Mouse (Mus musculus): ENCODE results near the gene Slc25a11. TPM values are rescaled to one million over a fixed set of nuclear protein-coding genes. Genes with fewer than 3 reads are reported as not detected.
A peak's percentile ranks its signal among the peaks of the same experiment; 100 is the strongest.

The Slc25a11 gene
- polyA plus RNA-seq, 1 experiment from 2014 or later, result 143 TPM

GRCm38 (mm10) chr11:70626877-70627276, 20.4 kb downstream of the Slc25a11 start:
- Histone ChIP-seq H3K9ac (replicated peaks) (no peak overlapping the region), H3K4me3 (ENCODE audit: low read depth, low read length) (no peak overlapping the region), H3K4me2 (ENCODE audit: low read depth, low read length) (no peak overlapping the region), H3K9me3 (ENCODE audit: low read length) (no peaks in the 10 kb centered on the region), H3K4me1 (ENCODE audit: insufficient read depth) (peaks cover 9% of the 10 kb centered on the region), H3K27me3 (ENCODE audit: insufficient read depth, low read length) (no peaks in the 10 kb centered on the region), H3K36me3 (replicated peaks; ENCODE audit: insufficient read depth, low read length) (no peaks in the 10 kb centered on the region), H3K27ac (ENCODE audit: low read depth) (0 out of 2 replicates have a peak overlapping the region, but pooled peaks have one; percentile 25)
- 61% methylated on average over 4 of the region's 4 CpGs for WGBS (ENCODE audit: insufficient replicate concordance)
- peak; percentile 50; the same call in 1 of the 2 replicates for ATAC-seq
- DNase-seq, result no peak
- no peak for TF ChIP-seq EP300 (IDR thresholded peaks at IDR 0.05; ENCODE audit: low read depth)
- TF ChIP-seq CTCF (IDR thresholded peaks at IDR 0.05; ENCODE audit: low read depth), result no peak

GRCm38 (mm10) chr11:70625473-70625872, 21.8 kb downstream of the Slc25a11 start:
- 29% methylated on average over 4 of the region's 4 CpGs for WGBS (ENCODE audit: insufficient replicate concordance)
- TF ChIP-seq CTCF (IDR thresholded peaks at IDR 0.05; ENCODE audit: low read depth), result peak; percentile 77
- no peak for TF ChIP-seq EP300 (IDR thresholded peaks at IDR 0.05; ENCODE audit: low read depth)
- DNase-seq (peak; percentile 80), ATAC-seq (no peak)
- H3K4me2 ChIP-seq (ENCODE audit: low read depth, low read length), result no peak overlapping the region
- no peaks in the 10 kb centered on the region for H3K27me3 ChIP-seq (ENCODE audit: insufficient read depth, low read length)
- no peak overlapping the region for H3K9ac ChIP-seq (replicated peaks)
- H3K4me3 ChIP-seq (ENCODE audit: low read depth, low read length), result no peak overlapping the region
- H3K36me3 ChIP-seq (replicated peaks; ENCODE audit: insufficient read depth, low read length), result no peaks in the 10 kb centered on the region
- H3K9me3 ChIP-seq (ENCODE audit: low read length), result no peaks in the 10 kb centered on the region
- peaks cover 9% of the 10 kb centered on the region for H3K4me1 ChIP-seq (ENCODE audit: insufficient read depth)
- H3K27ac ChIP-seq (ENCODE audit: low read depth), result no peak overlapping the region

- H3K36me3 ChIP-seq (replicated peaks; ENCODE audit: insufficient read depth, low read length), result no peaks in the 10 kb centered on the region
- H3K9ac ChIP-seq (replicated peaks), result no peak overlapping the region
- WGBS (ENCODE audit: insufficient replicate concordance), result 80% methylated on average over 10 of the region's 10 CpGs
- H3K4me2 ChIP-seq (ENCODE audit: low read depth, low read length), result no peak overlapping the region
- no peaks in the 10 kb centered on the region for H3K9me3 ChIP-seq (ENCODE audit: low read length)
- no peak overlapping the region for H3K27ac ChIP-seq (ENCODE audit: low read depth)
- no peak for DNase-seq
- H3K4me1 ChIP-seq (ENCODE audit: insufficient read depth), result peaks cover 4% of the 10 kb centered on the region; the same call in 1 of the 2 replicates
- no peak for TF ChIP-seq EP300 (IDR thresholded peaks at IDR 0.05; ENCODE audit: low read depth)
- peak; percentile 49 for TF ChIP-seq CTCF (IDR thresholded peaks at IDR 0.05; ENCODE audit: low read depth)
- ATAC-seq, result no peak
- H3K4me3 ChIP-seq (ENCODE audit: low read depth, low read length), result no peak overlapping the region
- no peaks in the 10 kb centered on the region for H3K27me3 ChIP-seq (ENCODE audit: insufficient read depth, low read length)
Measured at GRCm38 (mm10) chr11:70623053-70623742, 24.1 kb downstream of the Slc25a11 start.

- Histone ChIP-seq H3K9me3 (ENCODE audit: low read length) (no peaks in the 10 kb centered on the region), H3K4me2 (ENCODE audit: low read depth, low read length) (no peak overlapping the region), H3K9ac (replicated peaks) (no peak overlapping the region), H3K4me3 (ENCODE audit: low read depth, low read length) (no peak overlapping the region), H3K4me1 (ENCODE audit: insufficient read depth) (peaks cover 4% of the 10 kb centered on the region; the same call in 1 of the 2 replicates), H3K36me3 (replicated peaks; ENCODE audit: insufficient read depth, low read length) (no peaks in the 10 kb centered on the region), H3K27me3 (ENCODE audit: insufficient read depth, low read length) (no peaks in the 10 kb centered on the region), H3K27ac (ENCODE audit: low read depth) (no peak overlapping the region)
- ATAC-seq (peak; percentile 59), DNase-seq (no peak)
- WGBS (ENCODE audit: insufficient replicate concordance), result 62% methylated on average over 7 of the region's 7 CpGs
- TF ChIP-seq EP300 (IDR thresholded peaks at IDR 0.05; ENCODE audit: low read depth) (no peak), CTCF (IDR thresholded peaks at IDR 0.05; ENCODE audit: low read depth) (no peak)
Measured at GRCm38 (mm10) chr11:70621972-70622814, 25.1 kb downstream of the Slc25a11 start.

DNA sequence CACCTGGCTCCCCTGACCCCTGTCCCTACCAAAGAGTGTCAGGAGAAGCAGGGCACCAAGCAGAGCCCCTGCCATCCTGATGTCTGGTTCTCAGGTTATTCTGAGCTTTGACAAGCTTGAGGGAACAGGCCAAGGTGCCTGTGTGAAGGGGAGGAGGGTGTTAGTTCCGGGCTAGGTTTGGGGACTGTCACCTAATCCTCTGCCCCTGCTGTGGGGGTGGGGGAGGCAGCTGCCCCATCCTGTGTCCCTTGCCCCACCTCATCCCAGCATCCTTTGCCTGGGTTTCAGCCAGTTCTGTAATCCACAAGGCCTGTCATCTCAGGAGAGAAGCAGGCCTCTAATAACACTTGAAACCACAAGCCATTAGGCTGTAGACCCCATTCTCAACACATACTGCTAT, 28.2 kb downstream of the Slc25a11 start, which contains the start of gene Chrne:
Gene Chrne (minus strand): TSS at position 116 of the 400 bp plus-strand sequence.
- no peak within 1 kb of the TSS for H3K27ac ChIP-seq (ENCODE audit: low read depth)
- no peaks in the 10 kb centered on the region for H3K9me3 ChIP-seq (ENCODE audit: low read length)
- ATAC-seq (no peak), DNase-seq (no peak)
- H3K9ac ChIP-seq (replicated peaks), result no peak within 1 kb of the TSS
- 65% methylated on average over 1 of the region's 1 CpGs for WGBS (ENCODE audit: insufficient replicate concordance)
- no peak within 1 kb of the TSS for H3K4me3 ChIP-seq (ENCODE audit: low read depth, low read length)
- no peaks in the 10 kb centered on the region for H3K27me3 ChIP-seq (ENCODE audit: insufficient read depth, low read length)
- TF ChIP-seq CTCF (IDR thresholded peaks at IDR 0.05; ENCODE audit: low read depth), result no peak
- TF ChIP-seq EP300 (IDR thresholded peaks at IDR 0.05; ENCODE audit: low read depth), result no peak
- H3K36me3 ChIP-seq (replicated peaks; ENCODE audit: insufficient read depth, low read length), result no peaks in the 10 kb centered on the region
- H3K4me2 ChIP-seq (ENCODE audit: low read depth, low read length), result no peak within 1 kb of the TSS
- H3K4me1 ChIP-seq (ENCODE audit: insufficient read depth), result peaks cover 14% of the 10 kb centered on the region

DNA sequence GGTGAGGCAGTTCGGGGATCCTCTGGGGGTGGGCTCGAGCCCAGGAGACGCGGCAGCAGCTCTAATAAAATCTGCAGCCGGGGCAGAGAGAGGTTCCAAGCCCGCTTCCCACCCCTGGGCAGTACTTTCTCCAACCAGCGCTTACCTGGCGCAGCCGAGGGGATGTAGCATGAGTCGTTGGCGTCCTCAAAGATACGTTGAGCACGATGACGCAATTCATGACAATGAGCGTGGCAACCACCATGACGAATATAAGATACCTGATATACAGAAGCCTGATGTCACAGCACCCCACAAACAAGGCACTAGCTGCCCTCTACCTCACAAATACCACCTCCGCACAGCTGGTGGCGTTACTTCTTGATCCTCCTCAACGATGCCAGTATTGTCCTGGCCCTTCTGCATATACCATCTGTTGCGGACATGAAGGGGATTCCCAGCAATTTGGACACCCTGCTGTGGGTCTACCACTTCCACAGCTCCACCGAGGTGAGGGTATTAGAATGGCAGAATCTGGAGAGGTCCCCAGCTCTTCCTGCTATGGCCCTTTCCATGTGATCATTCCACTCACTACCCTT, 31.7 kb downstream of the Slc25a11 start, which contains the start of gene 4930544D05Rik:
Gene 4930544D05Rik (plus strand): TSS at position 333 of the 578 bp plus-strand sequence.
- H3K9ac ChIP-seq (replicated peaks), result peak within 1 kb of the TSS; percentile 59
- peak within 1 kb of the TSS; percentile 93 for H3K4me2 ChIP-seq (ENCODE audit: low read depth, low read length)
- H3K4me1 ChIP-seq (ENCODE audit: insufficient read depth), result peaks cover 14% of the 10 kb centered on the region
- DNase-seq (no peak), ATAC-seq (no peak; the same call in 1 of the 2 replicates)
- WGBS (ENCODE audit: insufficient replicate concordance), result 18% methylated on average over 21 of the region's 21 CpGs
- peak within 1 kb of the TSS; percentile 49 for H3K4me3 ChIP-seq (ENCODE audit: low read depth, low read length)
- H3K36me3 ChIP-seq (replicated peaks; ENCODE audit: insufficient read depth, low read length), result peaks cover 11% of the 10 kb centered on the region
- no peak for TF ChIP-seq CTCF (IDR thresholded peaks at IDR 0.05; ENCODE audit: low read depth)
- TF ChIP-seq EP300 (IDR thresholded peaks at IDR 0.05; ENCODE audit: low read depth), result no peak
- no peaks in the 10 kb centered on the region for H3K9me3 ChIP-seq (ENCODE audit: low read length)
- no peak within 1 kb of the TSS for H3K27ac ChIP-seq (ENCODE audit: low read depth)
- H3K27me3 ChIP-seq (ENCODE audit: insufficient read depth, low read length), result no peaks in the 10 kb centered on the region

Data from liver, postnatal 0 days (tissue).